Comparison of ENCODE assay signal across 25 mouse cellular contexts in genomic region chr15:12681891-12682290, GRCm38 (mm10). TPM values are rescaled to one million over a fixed set of nuclear protein-coding genes. Genes with fewer than 3 reads are reported as not detected.
DNase-seq lines count a peak whose midpoint lies in the region; ATAC-seq and TF ChIP-seq lines count a peak whose summit lies in the region.
"Had no signal": no experiment of that assay in that cellular context is flagged by ENCODE, and none has a peak within 500 bp of the region (broad histone marks: within the 10 kb centered on the region; RNA-seq: fewer than 3 reads in every experiment).

No protein-coding gene starts in this region.

- H3K9ac ChIP-seq in embryonic facial prominence, embryonic 12.5 days = no peak overlapping the region
- no peak overlapping the region for H3K9ac ChIP-seq in embryonic facial prominence, embryonic 14.5 days (ENCODE audit: low read depth, low read length)
- H3K9ac ChIP-seq in midbrain, postnatal 0 days (replicated peaks; ENCODE audit: low read length, poor library complexity, severe bottlenecking) = no peak overlapping the region
- H3K9ac ChIP-seq: forebrain, embryonic 13.5 days; hindbrain, embryonic 15.5 days; limb, embryonic 13.5 days; liver, embryonic 14.5 days; midbrain, embryonic 15.5 days; neural tube, embryonic 12.5 days had no signal

- no peak overlapping the region for H3K4me2 ChIP-seq in embryonic facial prominence, embryonic 12.5 days (replicated peaks)
- no peak overlapping the region for H3K4me2 ChIP-seq in embryonic facial prominence, embryonic 14.5 days (ENCODE audit: low read depth, low read length)
- no peak overlapping the region for H3K4me2 ChIP-seq in midbrain, postnatal 0 days (ENCODE audit: low read depth, low read length, poor library complexity, severe bottlenecking)
- H3K4me2 ChIP-seq: forebrain, embryonic 13.5 days; hindbrain, embryonic 15.5 days; midbrain, embryonic 15.5 days; neural tube, embryonic 12.5 days had no signal

- no peak for TF ChIP-seq CTCF in midbrain, postnatal 0 days (IDR thresholded peaks at IDR 0.05)

- no peak for ATAC-seq in embryonic facial prominence, embryonic 12.5 days (ENCODE audit: insufficient number of reproducible peaks, insufficient read depth, low FRiP score, low TSS enrichment)
- ATAC-seq in embryonic facial prominence, embryonic 14.5 days (ENCODE audit: low read depth) = no peak
- ATAC-seq in megakaryocyte progenitor cell, adult 5-6 weeks (replicated peaks; ENCODE audit: poor library complexity) = peak; percentile 37
- ATAC-seq in cerebellum, adult (ENCODE audit: insufficient number of reproducible peaks, low FRiP score, low TSS enrichment) = no peak
- ATAC-seq in midbrain, postnatal 0 days (ENCODE audit: low FRiP score) = no peak
- ATAC-seq: forebrain, embryonic 13.5 days; inflammation-experienced regulatory T-cells, adult 6 months had no signal

- H3K27ac ChIP-seq in embryonic facial prominence, embryonic 12.5 days = peak overlapping the region; percentile 32; the same call in 1 of the 2 replicates
- no peak overlapping the region for H3K27ac ChIP-seq in embryonic facial prominence, embryonic 10.5 days (replicated peaks)
- peak overlapping the region; percentile 79; the same call in 1 of the 2 replicates for H3K27ac ChIP-seq in embryonic facial prominence, embryonic 14.5 days (replicated peaks; ENCODE audit: low read depth, low read length)
- H3K27ac ChIP-seq in midbrain, postnatal 0 days (ENCODE audit: low read depth, low read length) = no peak overlapping the region
- H3K27ac ChIP-seq: forebrain, embryonic 13.5 days; hindbrain, embryonic 10.5 days; hindbrain, embryonic 15.5 days; liver, embryonic 14.5 days; macrophage; midbrain, embryonic 10.5 days; midbrain, embryonic 15.5 days; neural tube, embryonic 12.5 days had no signal

- H3K4me3 ChIP-seq in embryonic facial prominence, embryonic 12.5 days = no peak overlapping the region
- H3K4me3 ChIP-seq in embryonic facial prominence, embryonic 10.5 days = no peak overlapping the region
- no peak overlapping the region for H3K4me3 ChIP-seq in embryonic facial prominence, embryonic 14.5 days (ENCODE audit: low read depth, low read length)
- no peak overlapping the region for H3K4me3 ChIP-seq in midbrain, postnatal 0 days (ENCODE audit: low read depth, low read length)
- H3K4me3 ChIP-seq: forebrain, embryonic 13.5 days; hindbrain, embryonic 10.5 days; hindbrain, embryonic 15.5 days; limb, embryonic 13.5 days; midbrain, embryonic 10.5 days; midbrain, embryonic 15.5 days; neural tube, embryonic 12.5 days had no signal

- no peak for DNase-seq in embryonic facial prominence, embryonic 10.5 days (ENCODE audit: low spot score)
- DNase-seq in 416B (ENCODE audit: low read depth) = peak; percentile 38
- DNase-seq in embryonic facial prominence, embryonic 14.5 days (ENCODE audit: low spot score) = no peak
- DNase-seq in midbrain, postnatal 0 days (ENCODE audit: low spot score) = no peak
- no peak for DNase-seq in adrenal gland, adult 18-20 months (ENCODE audit: low spot score in 2 of 2)
- DNase-seq: adrenal gland, adult 2 months; cerebellum, adult 8-10 months; cerebellum, postnatal 25 days; kidney, adult 11 months; lung, adult 2 months; thymus, adult 2 months; thymus, postnatal 36 days had no signal

- peaks cover 6% of the 10 kb centered on the region; the same call in 1 of the 2 replicates for H3K4me1 ChIP-seq in embryonic facial prominence, embryonic 12.5 days
- peaks cover 25% of the 10 kb centered on the region for H3K4me1 ChIP-seq in embryonic facial prominence, embryonic 10.5 days
- peaks cover 27% of the 10 kb centered on the region for H3K4me1 ChIP-seq in embryonic facial prominence, embryonic 14.5 days (ENCODE audit: control insufficient read depth, insufficient read depth, low read length)
- H3K4me1 ChIP-seq in midbrain, postnatal 0 days (ENCODE audit: insufficient read depth, low read length) = no peaks in the 10 kb centered on the region; the same call in 1 of the 2 replicates
- H3K4me1 ChIP-seq: forebrain, embryonic 13.5 days; neural tube, embryonic 12.5 days had no signal

- H3K36me3 ChIP-seq in embryonic facial prominence, embryonic 12.5 days = no peaks in the 10 kb centered on the region
- no peaks in the 10 kb centered on the region for H3K36me3 ChIP-seq in embryonic facial prominence, embryonic 10.5 days (replicated peaks)
- H3K36me3 ChIP-seq in embryonic facial prominence, embryonic 14.5 days (ENCODE audit: control insufficient read depth, insufficient read depth, low read length) = no peaks in the 10 kb centered on the region
- H3K36me3 ChIP-seq in midbrain, postnatal 0 days (ENCODE audit: insufficient read depth, low read length) = no peaks in the 10 kb centered on the region
- H3K36me3 ChIP-seq: hindbrain, embryonic 10.5 days; hindbrain, embryonic 15.5 days; midbrain, embryonic 15.5 days; neural tube, embryonic 12.5 days had no signal

- no peaks in the 10 kb centered on the region for H3K27me3 ChIP-seq in embryonic facial prominence, embryonic 12.5 days
- no peaks in the 10 kb centered on the region for H3K27me3 ChIP-seq in embryonic facial prominence, embryonic 10.5 days (replicated peaks; ENCODE audit: low read depth, poor library complexity, severe bottlenecking)
- no peaks in the 10 kb centered on the region for H3K27me3 ChIP-seq in embryonic facial prominence, embryonic 14.5 days (replicated peaks; ENCODE audit: control insufficient read depth, insufficient read depth, low read length)
- no peaks in the 10 kb centered on the region for H3K27me3 ChIP-seq in midbrain, postnatal 0 days (ENCODE audit: insufficient read depth, low read length)
- H3K27me3 ChIP-seq: forebrain, embryonic 13.5 days; hindbrain, embryonic 15.5 days; midbrain, embryonic 15.5 days; neural tube, embryonic 12.5 days had no signal

- WGBS in embryonic facial prominence, embryonic 12.5 days = 88% methylated on average over 2 of the region's 2 CpGs
- 91% methylated on average over 2 of the region's 2 CpGs for WGBS in embryonic facial prominence, embryonic 10.5 days
- 74% methylated on average over 2 of the region's 2 CpGs for WGBS in embryonic facial prominence, embryonic 14.5 days
- WGBS in midbrain, postnatal 0 days = 89% methylated on average over 2 of the region's 2 CpGs

- H3K9me3 ChIP-seq in embryonic facial prominence, embryonic 12.5 days = peaks cover 5% of the 10 kb centered on the region; the same call in 1 of the 2 replicates
- no peaks in the 10 kb centered on the region for H3K9me3 ChIP-seq in embryonic facial prominence, embryonic 10.5 days
- 0 out of 2 replicates have a peak, but pooled peaks cover 3% of the 10 kb centered on the region for H3K9me3 ChIP-seq in embryonic facial prominence, embryonic 14.5 days (ENCODE audit: control insufficient read depth, low read length)
- no peaks in the 10 kb centered on the region for H3K9me3 ChIP-seq in midbrain, postnatal 0 days (ENCODE audit: low read length)
- H3K9me3 ChIP-seq: forebrain, embryonic 13.5 days; hindbrain, embryonic 15.5 days; midbrain, embryonic 10.5 days; midbrain, embryonic 15.5 days; neural tube, embryonic 12.5 days had no signal

RNA-seq across cellular contexts. Expression of gene Pdzd2, which starts 57.8 kb away (rescaled TPM):
- 13.7 and 15.8 TPM in 2 replicates for polyA plus RNA-seq in embryonic facial prominence, embryonic 12.5 days (2016; fragmentation: Nextera tagmentation; extraction: Ambion mirVana)
- polyA plus RNA-seq in embryonic facial prominence, embryonic 10.5 days (2016; fragmentation: Nextera tagmentation; extraction: Ambion mirVana) = 2.6 and 3.6 TPM in 2 replicates
- 22.3 and 28.0 TPM in 2 replicates for polyA plus RNA-seq in embryonic facial prominence, embryonic 14.5 days (2014; fragmentation: Nextera tagmentation; extraction: Ambion mirVana)
- total RNA-seq in megakaryocyte progenitor cell, adult 5-6 weeks (2015) = 0.22 and 0.27 TPM in 2 replicates
- total RNA-seq in megakaryocyte progenitor cell, adult 5-6 weeks (2017) = 0.10 TPM in 1 of 2 replicates, not detected in the other
- 29.8 and 34.5 TPM in 2 replicates for total RNA-seq in midbrain, postnatal 0 days (2014; rRNA removed)
- polyA plus RNA-seq in midbrain, postnatal 0 days (2015; fragmentation: Nextera tagmentation; extraction: Ambion mirVana) = 12.4 and 15.8 TPM in 2 replicates
- 10 to 100 TPM; 15.0 to 26.0 TPM for total RNA-seq in adrenal gland, adult 18-20 months (2021)
- polyA plus RNA-seq: macrophage had no signal

Comparison
In these comparisons a context has a peak if more than half of its experiments do, and no peak if none do; other contexts are left out.
1. H3K27ac ChIP-seq: peak in embryonic facial prominence, embryonic 12.5 days (single experiment) and embryonic facial prominence, embryonic 14.5 days (single experiment); none in embryonic facial prominence, embryonic 10.5 days (single experiment) and midbrain, postnatal 0 days (single experiment).